Mouse (Mus musculus) limb, embryonic 11.5 days (tissue): ENCODE measurements around the gene Gm29276. TPM values are rescaled to one million over a fixed set of nuclear protein-coding genes. Genes with fewer than 3 reads are reported as not detected.
"Not testable (repeated sequence)": the region's sequence is repeated elsewhere in the genome, so short reads cannot be mapped to it uniquely, and the experiment has no call there.

Experiments used
- ATAC-seq: fragments of 200-750 bp; cut with Nextera tagmentation; 2 replicates; pipeline ENCODE4 v1.8.0; 2017; ENCODE audit warnings: low read depth; ENCODE audit not compliant: insufficient number of reproducible peaks, low FRiP score, low TSS enrichment
- DNase-seq: peaks from one replicate; pipeline ENCODE4 v3.0.0-alpha.2; 2015; ENCODE audit warnings: low spot score
- H3K27ac ChIP-seq: fragments of 300-500 bp; sonication (generic); replicated peaks from 2 replicates; pipeline ENCODE4 v1.5.1; 2014; ENCODE audit warnings: low read depth, mild to moderate bottlenecking, low read length
- H3K27me3 ChIP-seq: fragments of 300-500 bp; sonication (generic); 2 replicates; pipeline ENCODE4 v1.6.1; 2014; ENCODE audit warnings: mild to moderate bottlenecking, low read length, mixed read lengths; ENCODE audit not compliant: control insufficient read depth, insufficient read depth
- H3K36me3 ChIP-seq: fragments of 300-500 bp; sonication (generic); 2 replicates; pipeline ENCODE4 v1.6.1; 2014; ENCODE audit warnings: mild to moderate bottlenecking, low read length, moderate library complexity, mixed read lengths; ENCODE audit not compliant: control insufficient read depth, insufficient read depth
- H3K4me1 ChIP-seq: fragments of 300-500 bp; sonication (generic); 2 replicates; pipeline ENCODE4 v1.6.1; 2014; ENCODE audit warnings: low read length, mixed read lengths; ENCODE audit not compliant: control insufficient read depth, insufficient read depth
- H3K4me2 ChIP-seq: fragments of 300-500 bp; sonication (generic); 2 replicates; pipeline ENCODE4 v1.6.1; 2014; ENCODE audit warnings: low read depth, mild to moderate bottlenecking, moderate library complexity; ENCODE audit not compliant: severe bottlenecking
- H3K4me3 ChIP-seq: fragments of 300-500 bp; sonication (generic); 2 replicates; pipeline ENCODE4 v1.5.1; 2014; ENCODE audit warnings: low read depth, low read length
- H3K9ac ChIP-seq: fragments of 300-500 bp; sonication (generic); 2 replicates; pipeline ENCODE4 v1.6.1; 2014; ENCODE audit warnings: mild to moderate bottlenecking, low read length
- H3K9me3 ChIP-seq: fragments of 300-500 bp; sonication (generic); 2 replicates; pipeline ENCODE4 v1.6.1; 2016; ENCODE audit warnings: low read length; ENCODE audit not compliant: control insufficient read depth
- WGBS: fragments of 180-500 bp; shearing (Covaris S2); extraction: QIAGEN DNeasy Blood & Tissue Kit; methylation state at CpG from one replicate; pipeline ENCODE4 v1.1.7; 2014; 5-methylcytosine and 5-hydroxymethylcytosine counted together
- polyA plus RNA-seq: library from polyadenylated mRNA; unstranded; fragments of >200 nt; fragmentation: Nextera tagmentation; extraction: Ambion mirVana; gene quantifications from 2 replicates; pipeline ENCODE4 v1.2.1, GENCODE M21; 2014

Gm29276 gene
- not detected in 2 replicates for polyA plus RNA-seq

GRCm38 (mm10) chrY:42582150-42582549 lies at the start of gene Gm29276:
Gm29276 (minus strand) TSS chrY:42582250.
- ATAC-seq, H3K9ac ChIP-seq, H3K4me3 ChIP-seq, H3K36me3 ChIP-seq, H3K4me2 ChIP-seq, H3K4me1 ChIP-seq, H3K9me3 ChIP-seq, H3K27ac ChIP-seq, H3K27me3 ChIP-seq, DNase-seq: not testable (repeated sequence)
- no CpG with 5 or more reads among the region's 7 CpGs for WGBS
